Mouse (Mus musculus) spleen, adult 2 months (tissue): ENCODE data around the gene Tiam1.

ENCODE experiments used
- CTCF ChIP-seq: fragments of 200-500 bp; IDR thresholded peaks from 2 replicates; pipeline ENCODE4 v1.5.1; 2011; ENCODE audit warnings: mild to moderate bottlenecking, inconsistent platforms; ENCODE audit not compliant: insufficient read depth, insufficient read length, insufficient replicate concordance; ENCODE audit errors: extremely low read depth
- POLR2A ChIP-seq: fragments of 200-500 bp; IDR thresholded peaks from 2 replicates; pipeline ENCODE4 v1.6.1; 2011; ENCODE audit warnings: low read depth, low read length, inconsistent platforms

DNA sequence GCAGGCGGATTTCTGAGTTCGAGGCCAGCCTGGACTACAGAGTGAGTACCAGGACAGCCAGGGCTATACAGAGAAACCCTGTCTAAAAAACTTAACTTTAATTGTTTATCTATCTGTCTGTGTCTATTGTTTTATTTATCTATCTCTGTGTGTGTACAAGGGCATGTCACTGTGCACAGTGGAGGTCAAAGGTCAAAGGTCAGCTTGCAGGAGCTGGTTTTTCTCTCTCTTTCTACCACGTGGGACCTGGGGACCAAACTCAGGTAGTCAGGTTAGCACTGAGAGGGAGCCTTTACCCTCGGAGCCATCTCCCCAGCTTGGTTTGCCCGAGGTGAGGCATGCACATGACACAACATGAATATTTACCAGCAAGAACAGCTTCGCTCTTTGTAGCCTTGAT lies 47.7 kb upstream of the Tiam1 start:
- no peak for TF ChIP-seq CTCF
- TF ChIP-seq POLR2A = no peak
